Mouse (Mus musculus): ENCODE results near the gene Car11. TPM values are rescaled to one million over a fixed set of nuclear protein-coding genes. Genes with fewer than 3 reads are reported as not detected.
A peak's percentile ranks its signal among the peaks of the same experiment; 100 is the strongest.

Car11 gene
- total and polyA plus RNA-seq, 2 experiments from 2014 or later = 1.6 to 2.8 TPM

- Histone ChIP-seq H3K27ac (ENCODE audit: low read depth) (no peak overlapping the region), H3K9ac (replicated peaks; ENCODE audit: low read depth, low read length) (no peak overlapping the region), H3K9me3 (replicated peaks; ENCODE audit: control insufficient read depth, low read length) (no peaks in the 10 kb centered on the region), H3K4me1 (ENCODE audit: control insufficient read depth, insufficient read depth) (peaks cover 14% of the 10 kb centered on the region), H3K4me2 (ENCODE audit: low read depth, low read length) (no peak overlapping the region), H3K36me3 (replicated peaks; ENCODE audit: control insufficient read depth, insufficient read depth, low read length) (no peaks in the 10 kb centered on the region), H3K27me3 (ENCODE audit: control insufficient read depth, insufficient read depth, low read length) (no peaks in the 10 kb centered on the region), H3K4me3 (ENCODE audit: low read depth, low read length) (no peak overlapping the region)
- no peak for TF ChIP-seq CTCF (IDR thresholded peaks at IDR 0.05; ENCODE audit: low read depth)
- TF ChIP-seq EP300 (IDR thresholded peaks at IDR 0.05; ENCODE audit: low read depth) = no peak
- ATAC-seq (ENCODE audit: insufficient read depth, low read depth) = 0 out of 2 replicates have a peak, but pooled peaks have one; percentile 8
- WGBS = 50% methylated on average over 7 of the region's 7 CpGs
- no peak for DNase-seq (ENCODE audit: low spot score)
Measured at GRCm38 (mm10) chr7:45748110-45748509, 48.5 kb downstream of the Car11 start.

GRCm38 (mm10) chr7:45749401-45749800, 49.8 kb downstream of the Car11 start:
- Histone ChIP-seq H3K27ac (ENCODE audit: low read depth) (no peak overlapping the region), H3K9ac (replicated peaks; ENCODE audit: low read depth, low read length) (no peak overlapping the region), H3K9me3 (replicated peaks; ENCODE audit: control insufficient read depth, low read length) (no peaks in the 10 kb centered on the region), H3K27me3 (ENCODE audit: control insufficient read depth, insufficient read depth, low read length) (no peaks in the 10 kb centered on the region), H3K4me2 (ENCODE audit: low read depth, low read length) (no peak overlapping the region), H3K36me3 (replicated peaks; ENCODE audit: control insufficient read depth, insufficient read depth, low read length) (no peaks in the 10 kb centered on the region), H3K4me3 (ENCODE audit: low read depth, low read length) (no peak overlapping the region), H3K4me1 (ENCODE audit: control insufficient read depth, insufficient read depth) (peaks cover 14% of the 10 kb centered on the region)
- TF ChIP-seq CTCF (IDR thresholded peaks at IDR 0.05; ENCODE audit: low read depth) (no peak), EP300 (IDR thresholded peaks at IDR 0.05; ENCODE audit: low read depth) (no peak)
- 50% methylated on average over 7 of the region's 10 CpGs for WGBS
- no peak for ATAC-seq (ENCODE audit: insufficient read depth, low read depth)
- no peak for DNase-seq (ENCODE audit: low spot score)

DNA sequence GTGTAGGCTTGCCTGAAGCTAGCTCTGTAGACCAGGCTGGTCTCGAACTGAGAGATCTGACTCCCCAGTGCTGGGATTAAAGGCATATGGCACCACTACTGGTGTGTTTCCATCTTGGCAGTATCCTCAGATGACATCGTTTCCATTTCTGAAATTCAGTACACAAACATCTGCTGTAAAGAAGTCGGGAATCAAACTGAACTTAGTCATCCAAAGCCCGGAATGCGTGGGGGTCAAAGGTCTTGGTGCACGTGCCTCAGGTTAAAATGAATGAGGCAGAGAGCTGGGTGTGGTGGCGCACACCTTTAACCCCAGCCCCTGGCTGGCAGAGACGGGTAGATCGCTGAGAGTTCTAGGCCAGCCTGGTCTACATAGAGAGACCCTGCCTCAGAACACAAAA, 50.5 kb downstream of the Car11 start:
- Histone ChIP-seq H3K27me3 (ENCODE audit: control insufficient read depth, insufficient read depth, low read length) (no peaks in the 10 kb centered on the region), H3K9me3 (replicated peaks; ENCODE audit: control insufficient read depth, low read length) (no peaks in the 10 kb centered on the region), H3K27ac (ENCODE audit: low read depth) (no peak overlapping the region), H3K36me3 (replicated peaks; ENCODE audit: control insufficient read depth, insufficient read depth, low read length) (no peaks in the 10 kb centered on the region), H3K4me2 (ENCODE audit: low read depth, low read length) (no peak overlapping the region), H3K4me3 (ENCODE audit: low read depth, low read length) (no peak overlapping the region), H3K4me1 (ENCODE audit: control insufficient read depth, insufficient read depth) (peaks cover 14% of the 10 kb centered on the region), H3K9ac (replicated peaks; ENCODE audit: low read depth, low read length) (no peak overlapping the region)
- TF ChIP-seq EP300 (IDR thresholded peaks at IDR 0.05; ENCODE audit: low read depth) = no peak
- no peak for TF ChIP-seq CTCF (IDR thresholded peaks at IDR 0.05; ENCODE audit: low read depth)
- ATAC-seq (ENCODE audit: insufficient read depth, low read depth) (no peak), DNase-seq (ENCODE audit: low spot score) (no peak)
- 75% methylated on average over 9 of the region's 9 CpGs for WGBS

Other genes with a start within 250 kb of the Car11 start
Only the 30 nearest of the 34 such genes appear.
- gene Tulp2, start 218.0 kb upstream of the Car11 start, total RNA-seq (2014; rRNA removed; ENCODE audit: low replicate concordance) = not detected in 2 replicates
- gene Tulp2, start 218.0 kb upstream of the Car11 start, polyA plus RNA-seq (2015; fragmentation: Nextera tagmentation; extraction: Ambion mirVana) = 0.15 and 0.20 TPM in 2 replicates
- 14.2 TPM in 1 of 2 replicates, not detected in the other for gene Gm45808, start 213.0 kb upstream of the Car11 start, total RNA-seq (2014; rRNA removed; ENCODE audit: low replicate concordance)
- 0.18 TPM in 1 of 2 replicates, not detected in the other for gene Gm45808, start 213.0 kb upstream of the Car11 start, polyA plus RNA-seq (2015; fragmentation: Nextera tagmentation; extraction: Ambion mirVana)
- gene Dhdh, start 211.0 kb upstream of the Car11 start, total RNA-seq (2014; rRNA removed; ENCODE audit: low replicate concordance) = 3.4 and 5.6 TPM in 2 replicates
- gene Dhdh, start 211.0 kb upstream of the Car11 start, polyA plus RNA-seq (2015; fragmentation: Nextera tagmentation; extraction: Ambion mirVana) = 5.1 and 5.3 TPM in 2 replicates
- 78.4 and 107 TPM in 2 replicates for gene Nucb1, start 189.4 kb upstream of the Car11 start, total RNA-seq (2014; rRNA removed; ENCODE audit: low replicate concordance)
- gene Nucb1, start 189.4 kb upstream of the Car11 start, polyA plus RNA-seq (2015; fragmentation: Nextera tagmentation; extraction: Ambion mirVana) = 108 and 110 TPM in 2 replicates
- 10.6 and 28.8 TPM in 2 replicates for gene Ppp1r15a, start 173.6 kb upstream of the Car11 start, total RNA-seq (2014; rRNA removed; ENCODE audit: low replicate concordance)
- gene Ppp1r15a, start 173.6 kb upstream of the Car11 start, polyA plus RNA-seq (2015; fragmentation: Nextera tagmentation; extraction: Ambion mirVana) = 19.2 and 22.8 TPM in 2 replicates
- 1.3 and 3.4 TPM in 2 replicates for gene Plekha4, start 173.5 kb upstream of the Car11 start, total RNA-seq (2014; rRNA removed; ENCODE audit: low replicate concordance)
- 0.78 and 1.2 TPM in 2 replicates for gene Plekha4, start 173.5 kb upstream of the Car11 start, polyA plus RNA-seq (2015; fragmentation: Nextera tagmentation; extraction: Ambion mirVana)
- not detected in 2 replicates for gene Hsd17b14, start 144.9 kb upstream of the Car11 start, total RNA-seq (2014; rRNA removed; ENCODE audit: low replicate concordance)
- gene Hsd17b14, start 144.9 kb upstream of the Car11 start, polyA plus RNA-seq (2015; fragmentation: Nextera tagmentation; extraction: Ambion mirVana) = 0.11 and 0.34 TPM in 2 replicates
- gene Bcat2, start 129.7 kb upstream of the Car11 start, total RNA-seq (2014; rRNA removed; ENCODE audit: low replicate concordance) = 70.6 and 97.2 TPM in 2 replicates
- 73.7 and 74.8 TPM in 2 replicates for gene Bcat2, start 129.7 kb upstream of the Car11 start, polyA plus RNA-seq (2015; fragmentation: Nextera tagmentation; extraction: Ambion mirVana)
- not detected in 2 replicates for gene Fgf21, start 84.4 kb upstream of the Car11 start, total RNA-seq (2014; rRNA removed; ENCODE audit: low replicate concordance)
- gene Fgf21, start 84.4 kb upstream of the Car11 start, polyA plus RNA-seq (2015; fragmentation: Nextera tagmentation; extraction: Ambion mirVana) = 0.12 TPM in 1 of 2 replicates, not detected in the other
- not detected in 2 replicates for gene Fut1, start 82.6 kb upstream of the Car11 start, total RNA-seq (2014; rRNA removed; ENCODE audit: low replicate concordance)
- gene Fut1, start 82.6 kb upstream of the Car11 start, polyA plus RNA-seq (2015; fragmentation: Nextera tagmentation; extraction: Ambion mirVana) = not detected in 2 replicates
- 0.53 TPM in 1 of 2 replicates, not detected in the other for gene Izumo1, start 78.0 kb upstream of the Car11 start, total RNA-seq (2014; rRNA removed; ENCODE audit: low replicate concordance)
- gene Izumo1, start 78.0 kb upstream of the Car11 start, polyA plus RNA-seq (2015; fragmentation: Nextera tagmentation; extraction: Ambion mirVana) = 0.11 and 0.23 TPM in 2 replicates
- 68.8 and 77.6 TPM in 2 replicates for gene Rasip1, start 72.4 kb upstream of the Car11 start, total RNA-seq (2014; rRNA removed; ENCODE audit: low replicate concordance)
- 13.7 and 14.3 TPM in 2 replicates for gene Rasip1, start 72.4 kb upstream of the Car11 start, polyA plus RNA-seq (2015; fragmentation: Nextera tagmentation; extraction: Ambion mirVana)
- 5.6 and 6.5 TPM in 2 replicates for gene Mamstr, start 59.9 kb upstream of the Car11 start, total RNA-seq (2014; rRNA removed; ENCODE audit: low replicate concordance)
- gene Mamstr, start 59.9 kb upstream of the Car11 start, polyA plus RNA-seq (2015; fragmentation: Nextera tagmentation; extraction: Ambion mirVana) = 7.2 and 7.7 TPM in 2 replicates
- not detected in 2 replicates for gene Fut2, start 33.4 kb upstream of the Car11 start, total RNA-seq (2014; rRNA removed; ENCODE audit: low replicate concordance)
- gene Fut2, start 33.4 kb upstream of the Car11 start, polyA plus RNA-seq (2015; fragmentation: Nextera tagmentation; extraction: Ambion mirVana) = 1.5 and 1.7 TPM in 2 replicates
- not detected in 2 replicates for gene Ntn5, start 15.8 kb upstream of the Car11 start, total RNA-seq (2014; rRNA removed; ENCODE audit: low replicate concordance)
- gene Ntn5, start 15.8 kb upstream of the Car11 start, polyA plus RNA-seq (2015; fragmentation: Nextera tagmentation; extraction: Ambion mirVana) = 0.11 TPM in 1 of 2 replicates, not detected in the other
- 0.62 and 1.3 TPM in 2 replicates for gene Sec1, start 5.4 kb upstream of the Car11 start, total RNA-seq (2014; rRNA removed; ENCODE audit: low replicate concordance)
- 0.16 and 0.33 TPM in 2 replicates for gene Sec1, start 5.4 kb upstream of the Car11 start, polyA plus RNA-seq (2015; fragmentation: Nextera tagmentation; extraction: Ambion mirVana)
- 29.3 and 37.4 TPM in 2 replicates for gene Dbp, start 5.2 kb downstream of the Car11 start, total RNA-seq (2014; rRNA removed; ENCODE audit: low replicate concordance)
- 21.9 and 24.9 TPM in 2 replicates for gene Dbp, start 5.2 kb downstream of the Car11 start, polyA plus RNA-seq (2015; fragmentation: Nextera tagmentation; extraction: Ambion mirVana)
- gene Rpl18, start 15.6 kb downstream of the Car11 start, total RNA-seq (2014; rRNA removed; ENCODE audit: low replicate concordance) = 1,259 and 1,310 TPM in 2 replicates
- gene Rpl18, start 15.6 kb downstream of the Car11 start, polyA plus RNA-seq (2015; fragmentation: Nextera tagmentation; extraction: Ambion mirVana) = 479 and 486 TPM in 2 replicates
- gene Sphk2, start 18.2 kb downstream of the Car11 start, total RNA-seq (2014; rRNA removed; ENCODE audit: low replicate concordance) = 19.5 and 23.3 TPM in 2 replicates
- gene Sphk2, start 18.2 kb downstream of the Car11 start, polyA plus RNA-seq (2015; fragmentation: Nextera tagmentation; extraction: Ambion mirVana) = 11.1 and 11.4 TPM in 2 replicates
- gene Fam83e, start 21.4 kb downstream of the Car11 start, total RNA-seq (2014; rRNA removed; ENCODE audit: low replicate concordance) = not detected in 2 replicates
- gene Fam83e, start 21.4 kb downstream of the Car11 start, polyA plus RNA-seq (2015; fragmentation: Nextera tagmentation; extraction: Ambion mirVana) = 0.07 and 0.26 TPM in 2 replicates
- not detected in 2 replicates for gene Spaca4, start 26.0 kb downstream of the Car11 start, total RNA-seq (2014; rRNA removed; ENCODE audit: low replicate concordance)
- not detected in 2 replicates for gene Spaca4, start 26.0 kb downstream of the Car11 start, polyA plus RNA-seq (2015; fragmentation: Nextera tagmentation; extraction: Ambion mirVana)
- 0.31 TPM in 1 of 2 replicates, not detected in the other for gene Lmtk3, start 83.9 kb downstream of the Car11 start, total RNA-seq (2014; rRNA removed; ENCODE audit: low replicate concordance)
- gene Lmtk3, start 83.9 kb downstream of the Car11 start, polyA plus RNA-seq (2015; fragmentation: Nextera tagmentation; extraction: Ambion mirVana) = not detected in 2 replicates
- gene Sult2b1, start 84.8 kb downstream of the Car11 start, total RNA-seq (2014; rRNA removed; ENCODE audit: low replicate concordance) = not detected in 2 replicates
- 0.23 and 0.27 TPM in 2 replicates for gene Sult2b1, start 84.8 kb downstream of the Car11 start, polyA plus RNA-seq (2015; fragmentation: Nextera tagmentation; extraction: Ambion mirVana)
- 99.9 and 102 TPM in 2 replicates for gene Cyth2, start 114.7 kb downstream of the Car11 start, total RNA-seq (2014; rRNA removed; ENCODE audit: low replicate concordance)
- gene Cyth2, start 114.7 kb downstream of the Car11 start, polyA plus RNA-seq (2015; fragmentation: Nextera tagmentation; extraction: Ambion mirVana) = 86.5 and 90.0 TPM in 2 replicates
- gene Kcnj14, start 124.9 kb downstream of the Car11 start, total RNA-seq (2014; rRNA removed; ENCODE audit: low replicate concordance) = 0.35 TPM in 1 of 2 replicates, not detected in the other
- 0.26 and 0.29 TPM in 2 replicates for gene Kcnj14, start 124.9 kb downstream of the Car11 start, polyA plus RNA-seq (2015; fragmentation: Nextera tagmentation; extraction: Ambion mirVana)
- 26.7 and 28.8 TPM in 2 replicates for gene Grwd1, start 131.1 kb downstream of the Car11 start, total RNA-seq (2014; rRNA removed; ENCODE audit: low replicate concordance)
- 19.3 and 22.7 TPM in 2 replicates for gene Grwd1, start 131.1 kb downstream of the Car11 start, polyA plus RNA-seq (2015; fragmentation: Nextera tagmentation; extraction: Ambion mirVana)
- gene Kdelr1, start 172.9 kb downstream of the Car11 start, total RNA-seq (2014; rRNA removed; ENCODE audit: low replicate concordance) = 279 and 304 TPM in 2 replicates
- 58.5 and 62.4 TPM in 2 replicates for gene Kdelr1, start 172.9 kb downstream of the Car11 start, polyA plus RNA-seq (2015; fragmentation: Nextera tagmentation; extraction: Ambion mirVana)
- 1.0 and 3.1 TPM in 2 replicates for gene Grin2d, start 178.5 kb downstream of the Car11 start, total RNA-seq (2014; rRNA removed; ENCODE audit: low replicate concordance)
- gene Grin2d, start 178.5 kb downstream of the Car11 start, polyA plus RNA-seq (2015; fragmentation: Nextera tagmentation; extraction: Ambion mirVana) = 0.12 and 0.16 TPM in 2 replicates
- gene Syngr4, start 196.9 kb downstream of the Car11 start, total RNA-seq (2014; rRNA removed; ENCODE audit: low replicate concordance) = 0.27 TPM in 1 of 2 replicates, not detected in the other
- 0.58 and 0.71 TPM in 2 replicates for gene Syngr4, start 196.9 kb downstream of the Car11 start, polyA plus RNA-seq (2015; fragmentation: Nextera tagmentation; extraction: Ambion mirVana)
- 94.0 and 124 TPM in 2 replicates for gene Tmem143, start 197.1 kb downstream of the Car11 start, total RNA-seq (2014; rRNA removed; ENCODE audit: low replicate concordance)
- gene Tmem143, start 197.1 kb downstream of the Car11 start, polyA plus RNA-seq (2015; fragmentation: Nextera tagmentation; extraction: Ambion mirVana) = 11.7 and 12.0 TPM in 2 replicates

All from heart, postnatal 0 days (tissue).